Mouse (Mus musculus): Measurements from ENCODE around the gene Phtf2. TPM values are rescaled to one million over a fixed set of nuclear protein-coding genes. Genes with fewer than 3 reads are reported as not detected.

Gene Phtf2
- total RNA-seq, 1 experiment, result 44.9 TPM

- no peak for TF ChIP-seq HCFC1 (IDR thresholded peaks at IDR 0.05; ENCODE audit: borderline replicate concordance, insufficient read depth, low read length)
- Histone ChIP-seq H3K27ac (ENCODE audit: insufficient read depth, low read depth, low read length, poor library complexity, severe bottlenecking) (no peak overlapping the region), H3K9me3 (ENCODE audit: control insufficient read depth, insufficient read depth, low read depth, low read length) (no peaks in the 10 kb centered on the region), H3K4me1 (ENCODE audit: control insufficient read depth in 2 of 2, insufficient read depth in 2 of 2, low read length in 2 of 2, poor library complexity in 1 of 2) (no peaks in the 10 kb centered on the region), H3K36me3 (ENCODE audit: control insufficient read depth, insufficient read depth, low read length, poor library complexity, severe bottlenecking) (peaks cover 3% of the 10 kb centered on the region; the same call in 1 of the 2 replicates), H3K9ac (ENCODE audit: insufficient read depth, low read depth, low read length, poor library complexity, severe bottlenecking) (no peak overlapping the region), H3K4me3 (ENCODE audit: insufficient read depth in 1 of 2, low read depth in 1 of 2, low read length in 2 of 2, poor library complexity in 1 of 2, severe bottlenecking in 1 of 2) (no peak overlapping the region)
- in situ Hi-C loops (cut with MboI; ENCODE audit: low sequenced_read_pairs in 2 of 2, unreplicated experiment in 2 of 2), result no loop called here
- DNase-seq (ENCODE audit: low read depth, low spot score), result no peak
Observed at GRCm38 (mm10) chr5:20834399-20834798, 47.5 kb downstream of the Phtf2 start.

GRCm38 (mm10) chr5:20831433-20831832 lies 50.5 kb downstream of the Phtf2 start:
- H3K4me3 ChIP-seq (ENCODE audit: insufficient read depth in 1 of 2, low read depth in 1 of 2, low read length in 2 of 2, poor library complexity in 1 of 2, severe bottlenecking in 1 of 2), result no peak overlapping the region
- no peak for TF ChIP-seq ZNF384 (IDR thresholded peaks at IDR 0.05; ENCODE audit: low read depth, low read length)
- TF ChIP-seq MAFK (IDR thresholded peaks at IDR 0.05; ENCODE audit: insufficient read depth, low read depth, low read length), result no peak
- no peak for TF ChIP-seq CHD2 (IDR thresholded peaks at IDR 0.05; ENCODE audit: low read depth, low read length)
- TF ChIP-seq ZC3H11A (IDR thresholded peaks at IDR 0.05; ENCODE audit: borderline replicate concordance, low read depth, low read length), result no peak
- TF ChIP-seq HCFC1 (IDR thresholded peaks at IDR 0.05; ENCODE audit: borderline replicate concordance, insufficient read depth, low read length), result no peak
- no peaks in the 10 kb centered on the region for H3K9me3 ChIP-seq (ENCODE audit: control insufficient read depth, insufficient read depth, low read depth, low read length)
- H3K9ac ChIP-seq (ENCODE audit: insufficient read depth, low read depth, low read length, poor library complexity, severe bottlenecking), result no peak overlapping the region
- no peaks in the 10 kb centered on the region for H3K36me3 ChIP-seq (ENCODE audit: control insufficient read depth, insufficient read depth, low read length, poor library complexity, severe bottlenecking)
- in situ Hi-C loops (cut with MboI; ENCODE audit: low sequenced_read_pairs in 2 of 2, unreplicated experiment in 2 of 2), result no loop called here
- DNase-seq (ENCODE audit: low read depth, low spot score), result no peak
- H3K4me1 ChIP-seq (ENCODE audit: control insufficient read depth in 2 of 2, insufficient read depth in 2 of 2, low read length in 2 of 2, poor library complexity in 1 of 2), result no peaks in the 10 kb centered on the region
- no peak overlapping the region for H3K27ac ChIP-seq (ENCODE audit: insufficient read depth, low read depth, low read length, poor library complexity, severe bottlenecking)

- H3K4me1 ChIP-seq (ENCODE audit: control insufficient read depth in 2 of 2, insufficient read depth in 2 of 2, low read length in 2 of 2, poor library complexity in 1 of 2), result no peaks in the 10 kb centered on the region
- TF ChIP-seq ZNF384 (IDR thresholded peaks at IDR 0.05; ENCODE audit: low read depth, low read length) (no peak), CHD2 (IDR thresholded peaks at IDR 0.05; ENCODE audit: low read depth, low read length) (no peak), MAFK (IDR thresholded peaks at IDR 0.05; ENCODE audit: insufficient read depth, low read depth, low read length) (no peak), ZC3H11A (IDR thresholded peaks at IDR 0.05; ENCODE audit: borderline replicate concordance, low read depth, low read length) (no peak), HCFC1 (IDR thresholded peaks at IDR 0.05; ENCODE audit: borderline replicate concordance, insufficient read depth, low read length) (no peak)
- no peak overlapping the region for H3K4me3 ChIP-seq (ENCODE audit: insufficient read depth in 1 of 2, low read depth in 1 of 2, low read length in 2 of 2, poor library complexity in 1 of 2, severe bottlenecking in 1 of 2)
- H3K36me3 ChIP-seq (ENCODE audit: control insufficient read depth, insufficient read depth, low read length, poor library complexity, severe bottlenecking), result no peaks in the 10 kb centered on the region
- H3K9me3 ChIP-seq (ENCODE audit: control insufficient read depth, insufficient read depth, low read depth, low read length), result no peaks in the 10 kb centered on the region
- in situ Hi-C loops (cut with MboI; ENCODE audit: low sequenced_read_pairs in 2 of 2, unreplicated experiment in 2 of 2), result no loop called here
- no peak for DNase-seq (ENCODE audit: low read depth, low spot score)
- no peak overlapping the region for H3K9ac ChIP-seq (ENCODE audit: insufficient read depth, low read depth, low read length, poor library complexity, severe bottlenecking)
- no peak overlapping the region for H3K27ac ChIP-seq (ENCODE audit: insufficient read depth, low read depth, low read length, poor library complexity, severe bottlenecking)
Observed at GRCm38 (mm10) chr5:20830717-20831116, 51.2 kb downstream of the Phtf2 start.

- DNase-seq (ENCODE audit: low read depth, low spot score), result no peak
- no peak for TF ChIP-seq MAFK (IDR thresholded peaks at IDR 0.05; ENCODE audit: insufficient read depth, low read depth, low read length)
- TF ChIP-seq HCFC1 (IDR thresholded peaks at IDR 0.05; ENCODE audit: borderline replicate concordance, insufficient read depth, low read length), result no peak
- TF ChIP-seq ZC3H11A (IDR thresholded peaks at IDR 0.05; ENCODE audit: borderline replicate concordance, low read depth, low read length), result no peak
- TF ChIP-seq CHD2 (IDR thresholded peaks at IDR 0.05; ENCODE audit: low read depth, low read length), result no peak
- TF ChIP-seq ZNF384 (IDR thresholded peaks at IDR 0.05; ENCODE audit: low read depth, low read length), result no peak
- no peak overlapping the region for H3K27ac ChIP-seq (ENCODE audit: insufficient read depth, low read depth, low read length, poor library complexity, severe bottlenecking)
- in situ Hi-C loops (cut with MboI; ENCODE audit: low sequenced_read_pairs in 2 of 2, unreplicated experiment in 2 of 2), result no loop called here
- no peak overlapping the region for H3K9ac ChIP-seq (ENCODE audit: insufficient read depth, low read depth, low read length, poor library complexity, severe bottlenecking)
- no peak overlapping the region for H3K4me3 ChIP-seq (ENCODE audit: insufficient read depth in 1 of 2, low read depth in 1 of 2, low read length in 2 of 2, poor library complexity in 1 of 2, severe bottlenecking in 1 of 2)
- H3K36me3 ChIP-seq (ENCODE audit: control insufficient read depth, insufficient read depth, low read length, poor library complexity, severe bottlenecking), result no peaks in the 10 kb centered on the region
- H3K4me1 ChIP-seq (ENCODE audit: control insufficient read depth in 2 of 2, insufficient read depth in 2 of 2, low read length in 2 of 2, poor library complexity in 1 of 2), result no peaks in the 10 kb centered on the region
- no peaks in the 10 kb centered on the region for H3K9me3 ChIP-seq (ENCODE audit: control insufficient read depth, insufficient read depth, low read depth, low read length)
Observed at GRCm38 (mm10) chr5:20821647-20822046, 60.3 kb downstream of the Phtf2 start.

GRCm38 (mm10) chr5:20821122-20821521 lies 60.8 kb downstream of the Phtf2 start:
- in situ Hi-C loops (cut with MboI; ENCODE audit: low sequenced_read_pairs in 2 of 2, unreplicated experiment in 2 of 2), result no loop called here
- Histone ChIP-seq H3K4me3 (ENCODE audit: insufficient read depth in 1 of 2, low read depth in 1 of 2, low read length in 2 of 2, poor library complexity in 1 of 2, severe bottlenecking in 1 of 2) (no peak overlapping the region), H3K36me3 (ENCODE audit: control insufficient read depth, insufficient read depth, low read length, poor library complexity, severe bottlenecking) (no peaks in the 10 kb centered on the region), H3K9ac (ENCODE audit: insufficient read depth, low read depth, low read length, poor library complexity, severe bottlenecking) (no peak overlapping the region), H3K9me3 (ENCODE audit: control insufficient read depth, insufficient read depth, low read depth, low read length) (no peaks in the 10 kb centered on the region), H3K4me1 (ENCODE audit: control insufficient read depth in 2 of 2, insufficient read depth in 2 of 2, low read length in 2 of 2, poor library complexity in 1 of 2) (no peaks in the 10 kb centered on the region), H3K27ac (ENCODE audit: insufficient read depth, low read depth, low read length, poor library complexity, severe bottlenecking) (no peak overlapping the region)
- DNase-seq (ENCODE audit: low read depth, low spot score), result no peak
- TF ChIP-seq HCFC1 (IDR thresholded peaks at IDR 0.05; ENCODE audit: borderline replicate concordance, insufficient read depth, low read length), result no peak
- TF ChIP-seq ZNF384 (IDR thresholded peaks at IDR 0.05; ENCODE audit: low read depth, low read length), result no peak
- TF ChIP-seq CHD2 (IDR thresholded peaks at IDR 0.05; ENCODE audit: low read depth, low read length), result no peak
- TF ChIP-seq ZC3H11A (IDR thresholded peaks at IDR 0.05; ENCODE audit: borderline replicate concordance, low read depth, low read length), result no peak
- no peak for TF ChIP-seq MAFK (IDR thresholded peaks at IDR 0.05; ENCODE audit: insufficient read depth, low read depth, low read length)
